Mouse (Mus musculus) brain, adult 2 months (tissue): ENCODE results near the gene Zrsr1.

Experiments used
- DNase-seq: peaks from one replicate; pipeline ENCODE4 v3.0.0; 2011; ENCODE audit warnings: low read depth, low spot score

Gene Zrsr1

DNA sequence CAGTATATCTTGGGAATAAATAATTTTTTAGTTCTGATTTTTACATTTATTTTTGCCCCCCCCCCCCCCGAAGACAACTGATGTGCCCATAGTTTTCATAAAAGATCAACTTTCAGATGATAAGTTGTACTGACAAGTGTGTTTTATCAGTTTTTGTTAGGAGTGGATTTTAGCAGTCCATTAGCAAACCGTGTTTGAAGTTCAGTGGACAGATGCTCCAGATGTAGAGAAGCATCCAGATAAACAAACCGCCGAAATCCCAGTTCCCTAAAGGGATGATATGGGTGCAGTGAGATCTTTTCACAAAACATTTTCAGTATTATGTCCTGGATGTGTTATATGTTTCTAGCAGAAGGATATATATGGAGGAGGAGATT is 37.0 kb downstream of the Zrsr1 start:
- no peak for DNase-seq

GRCm38 (mm10) chr11:23013096-23013495 is 41.3 kb downstream of the Zrsr1 start:
- DNase-seq: no peak

DNA sequence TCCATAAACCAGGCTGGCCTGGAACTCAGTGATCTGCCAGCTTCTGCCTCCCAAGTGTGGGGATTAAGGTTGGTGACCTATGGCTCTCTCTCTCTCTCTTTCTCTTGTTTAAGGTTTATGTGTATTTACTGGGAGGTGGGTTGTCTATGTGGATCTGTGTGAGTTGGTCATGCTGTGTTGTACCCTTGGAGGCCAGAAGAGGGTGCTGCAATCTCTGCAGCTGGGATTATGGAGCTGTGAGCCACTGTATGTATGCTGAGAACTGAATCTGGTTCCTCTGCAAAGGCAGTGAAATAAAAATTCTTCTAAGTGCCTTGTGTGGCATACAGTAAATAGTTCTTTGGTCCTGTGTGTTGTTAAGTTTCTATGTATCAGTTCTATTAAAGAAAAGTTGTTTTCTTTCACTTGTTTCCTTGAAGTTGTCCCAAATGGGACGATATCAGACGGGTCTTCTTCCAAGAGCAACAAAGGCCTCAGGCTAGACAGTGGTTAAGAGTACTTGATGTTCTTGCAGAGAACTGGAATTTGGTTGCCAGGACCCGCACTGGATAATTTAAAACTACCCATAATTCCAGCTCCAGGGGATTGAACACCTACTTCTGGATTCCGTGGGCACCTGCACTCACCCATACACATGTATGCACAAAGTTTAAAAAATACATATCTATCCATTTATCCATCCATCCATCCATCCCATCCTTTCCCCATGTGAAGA is 41.9 kb downstream of the Zrsr1 start:
- DNase-seq: no peak

DNA sequence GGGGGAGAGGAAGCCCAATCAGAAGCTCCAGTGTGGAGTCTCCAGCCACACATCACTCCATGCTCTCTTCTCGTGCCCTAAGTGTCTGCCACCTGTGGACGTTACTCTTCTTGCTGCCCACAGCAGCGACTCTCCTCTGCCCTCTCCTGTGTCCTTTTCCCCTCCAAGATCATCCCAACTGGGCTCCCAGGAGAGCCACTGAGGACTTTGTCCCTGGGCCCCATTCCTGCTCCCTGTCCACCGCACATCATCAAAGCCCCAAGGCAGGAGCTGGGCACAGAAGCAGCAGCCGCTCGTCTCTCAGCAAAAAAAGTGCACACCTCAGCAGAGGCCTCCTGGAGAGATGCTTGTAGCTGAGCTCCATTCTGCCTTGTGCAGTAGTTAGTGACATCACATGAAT is 43.2 kb downstream of the Zrsr1 start:
- DNase-seq: no peak

- DNase-seq: no peak
Observed at GRCm38 (mm10) chr11:23017943-23018342, 46.1 kb downstream of the Zrsr1 start.

- no peak for DNase-seq
Observed at GRCm38 (mm10) chr11:23020116-23020770, 48.4 kb downstream of the Zrsr1 start.

GRCm38 (mm10) chr11:23020841-23021240 is 49.0 kb downstream of the Zrsr1 start:
- no peak for DNase-seq

DNA sequence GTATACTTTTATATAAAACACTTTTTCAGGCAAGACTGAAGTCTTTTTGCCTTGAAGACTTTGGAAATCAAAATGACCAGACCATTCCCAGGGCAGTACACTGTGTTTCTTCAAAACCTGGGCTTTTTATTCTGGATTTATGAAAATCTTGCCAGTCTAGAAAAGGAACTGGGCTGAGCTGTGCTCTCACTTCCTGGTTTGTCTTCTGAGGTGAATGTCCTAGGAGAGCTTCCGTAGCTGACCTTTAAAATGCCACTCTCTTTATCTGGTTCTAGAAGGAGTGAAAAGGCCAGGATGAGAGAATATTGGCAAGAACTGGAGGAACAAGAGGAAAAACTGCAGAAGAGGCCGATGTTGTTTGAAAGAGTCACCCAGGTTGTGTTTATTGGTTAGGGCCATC is 51.4 kb downstream of the Zrsr1 start:
- DNase-seq: no peak

DNA sequence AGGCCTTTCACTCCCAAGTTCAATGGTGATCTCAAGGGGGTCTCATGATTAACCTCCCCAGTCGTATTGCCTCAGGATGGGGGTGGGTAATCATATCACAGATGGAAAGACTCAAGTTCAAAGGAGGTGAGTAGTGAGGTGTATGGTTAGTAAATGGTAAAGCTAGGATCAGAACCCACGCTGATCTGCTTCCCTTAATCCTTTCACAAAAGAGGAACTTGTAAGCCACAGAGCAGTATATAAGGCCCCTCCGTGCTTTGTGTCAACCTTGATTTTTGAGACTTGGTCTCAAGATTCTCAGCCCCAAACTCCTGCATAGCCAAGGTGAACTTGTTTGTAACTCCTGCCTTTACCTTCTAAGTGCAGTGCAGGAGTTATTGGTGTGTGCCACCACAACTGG is 52.4 kb downstream of the Zrsr1 start:
- no peak for DNase-seq
